Mouse (Mus musculus): Measurements from ENCODE around the gene Tmigd3.

Gene Tmigd3

GRCm38 (mm10) chr3:105870558-105870957 lies at the start of gene Tmigd3, which contains the start of gene Adora3:
TSS of gene Tmigd3 (plus strand) at chr3:105870903.
TSS of gene Adora3 (plus strand) at chr3:105870858.
- DNase-seq: no peak

- DNase-seq: no peak
These were observed 49.2 kb upstream of the Tmigd3 start for GRCm38 (mm10) chr3:105821504-105821903.

GRCm38 (mm10) chr3:105823609-105824008 lies 47.1 kb upstream of the Tmigd3 start:
- DNase-seq: no peak

- no peak for DNase-seq
These were observed 46.6 kb upstream of the Tmigd3 start for GRCm38 (mm10) chr3:105824103-105824502.

- DNase-seq: no peak
These were observed 46.0 kb upstream of the Tmigd3 start for GRCm38 (mm10) chr3:105824704-105825103.

GRCm38 (mm10) chr3:105825501-105826161 lies 45.1 kb upstream of the Tmigd3 start:
- DNase-seq: no peak

GRCm38 (mm10) chr3:105831584-105831983 lies 39.1 kb upstream of the Tmigd3 start:
- DNase-seq: no peak

GRCm38 (mm10) chr3:105835875-105836274 lies 34.8 kb upstream of the Tmigd3 start:
- no peak for DNase-seq

- DNase-seq: no peak
These were observed 33.8 kb upstream of the Tmigd3 start for GRCm38 (mm10) chr3:105836883-105837282.

GRCm38 (mm10) chr3:105838655-105839054 lies 32.0 kb upstream of the Tmigd3 start:
- no peak for DNase-seq

- no peak for DNase-seq
These were observed 30.9 kb upstream of the Tmigd3 start for GRCm38 (mm10) chr3:105839836-105840235.

- no peak for DNase-seq
These were observed 24.2 kb upstream of the Tmigd3 start for GRCm38 (mm10) chr3:105846294-105847069.

GRCm38 (mm10) chr3:105853781-105854180 lies 16.9 kb upstream of the Tmigd3 start:
- no peak for DNase-seq

- no peak for DNase-seq
These were observed 15.9 kb upstream of the Tmigd3 start for GRCm38 (mm10) chr3:105854786-105855185.

GRCm38 (mm10) chr3:105857513-105857912 lies 13.2 kb upstream of the Tmigd3 start:
- peak; percentile 50 for DNase-seq

GRCm38 (mm10) chr3:105861747-105862366 lies 8.8 kb upstream of the Tmigd3 start:
- no peak for DNase-seq

- no peak for DNase-seq
These were observed 6.6 kb upstream of the Tmigd3 start for GRCm38 (mm10) chr3:105864123-105864522.

GRCm38 (mm10) chr3:105865122-105865521 lies 5.6 kb upstream of the Tmigd3 start:
- no peak for DNase-seq

GRCm38 (mm10) chr3:105868135-105868534 lies 2.6 kb upstream of the Tmigd3 start:
- no peak for DNase-seq

GRCm38 (mm10) chr3:105872034-105872433 lies 1.3 kb downstream of the Tmigd3 start:
- no peak for DNase-seq

GRCm38 (mm10) chr3:105872579-105872978 lies 1.9 kb downstream of the Tmigd3 start:
- DNase-seq: no peak

- no peak for DNase-seq
These were observed 3.0 kb downstream of the Tmigd3 start for GRCm38 (mm10) chr3:105873451-105874445.

- DNase-seq: no peak
These were observed 5.3 kb downstream of the Tmigd3 start for GRCm38 (mm10) chr3:105876022-105876421.
